Mouse (Mus musculus) frontal cortex, postnatal 36 days (tissue): ENCODE measurements around the gene Rnf167.

ENCODE experiments used
- DNase-seq, 2 experiments: peaks; one replicate each; pipeline ENCODE4 v3.0.0; 2022; ENCODE audit warnings: low spot score in 2 of 2

Rnf167 gene

GRCm38 (mm10) chr11:70637764-70638163, 9.3 kb upstream of the Rnf167 start:
- no peak for DNase-seq

- no peak for DNase-seq
These were observed 8.7 kb upstream of the Rnf167 start for GRCm38 (mm10) chr11:70638293-70638692.

- no peak for DNase-seq
These were observed 8.2 kb upstream of the Rnf167 start, which contains the start of gene Gp1ba for GRCm38 (mm10) chr11:70638714-70639278. Gene Gp1ba, plus strand, starts transcription at chr11:70639122.

- DNase-seq = no peak
These were observed 7.1 kb upstream of the Rnf167 start for GRCm38 (mm10) chr11:70639976-70640375.

GRCm38 (mm10) chr11:70641241-70641640, 5.8 kb upstream of the Rnf167 start:
- no peak for DNase-seq

- DNase-seq = no peak
These were observed 4.0 kb upstream of the Rnf167 start for GRCm38 (mm10) chr11:70643051-70643450.

GRCm38 (mm10) chr11:70644564-70645103, 2.4 kb upstream of the Rnf167 start:
- DNase-seq = no peak

GRCm38 (mm10) chr11:70645461-70646258, 1.4 kb upstream of the Rnf167 start:
- DNase-seq = no peak

GRCm38 (mm10) chr11:70646259-70646555, 828 bp upstream of the Rnf167 start:
- DNase-seq = no peak

- DNase-seq = no peak
These were observed 833 bp downstream of the Rnf167 start for GRCm38 (mm10) chr11:70647716-70648420.

GRCm38 (mm10) chr11:70648512-70648911, 1.5 kb downstream of the Rnf167 start:
- DNase-seq = no peak

GRCm38 (mm10) chr11:70649185-70649734, 2.2 kb downstream of the Rnf167 start:
- no peak for DNase-seq

- no peak for DNase-seq
These were observed 3.5 kb downstream of the Rnf167 start for GRCm38 (mm10) chr11:70650322-70651175.

- no peak for DNase-seq
These were observed 4.4 kb downstream of the Rnf167 start for GRCm38 (mm10) chr11:70651391-70651790.

- DNase-seq = no peak
These were observed 5.2 kb downstream of the Rnf167 start for GRCm38 (mm10) chr11:70652029-70652883.

GRCm38 (mm10) chr11:70652884-70653344, 5.9 kb downstream of the Rnf167 start:
- no peak for DNase-seq

- no peak for DNase-seq
These were observed 6.5 kb downstream of the Rnf167 start for GRCm38 (mm10) chr11:70653345-70654197.

- peak; percentile 57 to 69 for DNase-seq
These were observed 7.3 kb downstream of the Rnf167 start, which contains the start of gene Pfn1 for GRCm38 (mm10) chr11:70654198-70654922. Gene Pfn1, minus strand, starts transcription at chr11:70654644.
